Mouse (Mus musculus): ENCODE results near the gene Rgs7. TPM values are rescaled to one million over a fixed set of nuclear protein-coding genes. Genes with fewer than 3 reads are reported as not detected.

The Rgs7 gene
- polyA plus RNA-seq, 1 experiment from 2014 or later, result 24.8 TPM

DNA sequence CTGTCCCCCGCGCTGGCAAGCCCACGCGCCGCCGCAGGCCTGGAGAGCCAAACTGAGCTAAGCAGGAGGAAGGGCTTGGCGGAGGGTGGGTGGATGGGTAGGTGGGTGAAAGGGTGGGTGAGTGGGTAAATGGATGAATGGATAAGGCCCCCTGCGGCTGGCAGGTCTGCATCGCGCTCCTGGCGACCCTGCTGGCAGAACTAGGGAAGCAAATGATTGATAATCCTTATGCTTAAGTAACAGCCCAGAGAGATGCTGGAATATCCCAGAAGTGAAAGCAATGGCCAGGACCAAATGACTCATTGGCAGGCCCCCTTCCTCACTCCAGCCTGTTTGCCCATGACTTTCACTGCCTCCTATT lies 363 bp upstream of the Rgs7 start:
- ATAC-seq, result peak; percentile 83
- Histone ChIP-seq H3K27ac (ENCODE audit: low read length) (peak overlapping the region; percentile 80), H3K9ac (replicated peaks; ENCODE audit: low read depth, low read length) (peak overlapping the region; percentile 81), H3K27me3 (replicated peaks; ENCODE audit: control insufficient read depth, insufficient read depth, low read length) (no peaks in the 10 kb centered on the region), H3K36me3 (ENCODE audit: control insufficient read depth, insufficient read depth) (no peaks in the 10 kb centered on the region), H3K4me2 (ENCODE audit: low read length) (peak overlapping the region; percentile 59), H3K4me1 (replicated peaks; ENCODE audit: control insufficient read depth, insufficient read depth, low read length) (peaks cover 8% of the 10 kb centered on the region), H3K4me3 (replicated peaks; ENCODE audit: low read length) (peak overlapping the region; percentile 63), H3K9me3 (ENCODE audit: control insufficient read depth, low read length) (no peaks in the 10 kb centered on the region)
- WGBS, result under 1% methylated on average over 11 of the region's 11 CpGs

- Histone ChIP-seq H3K4me3 (replicated peaks; ENCODE audit: low read length) (peak overlapping the region; percentile 63), H3K9ac (replicated peaks; ENCODE audit: low read depth, low read length) (peak overlapping the region; percentile 81), H3K9me3 (ENCODE audit: control insufficient read depth, low read length) (no peaks in the 10 kb centered on the region), H3K36me3 (ENCODE audit: control insufficient read depth, insufficient read depth) (no peaks in the 10 kb centered on the region), H3K4me1 (replicated peaks; ENCODE audit: control insufficient read depth, insufficient read depth, low read length) (peaks cover 8% of the 10 kb centered on the region), H3K27ac (ENCODE audit: low read length) (no peak overlapping the region; the same call in 1 of the 2 replicates), H3K27me3 (replicated peaks; ENCODE audit: control insufficient read depth, insufficient read depth, low read length) (no peaks in the 10 kb centered on the region), H3K4me2 (ENCODE audit: low read length) (peak overlapping the region; percentile 59)
- WGBS, result 3% methylated on average over 6 of the region's 6 CpGs
- peak; percentile 5; the same call in 1 of the 2 replicates for ATAC-seq
Measured at GRCm38 (mm10) chr1:175491511-175491860, 814 bp downstream of the Rgs7 start.

- H3K4me2 ChIP-seq (ENCODE audit: low read length), result no peak overlapping the region
- no peaks in the 10 kb centered on the region for H3K9me3 ChIP-seq (ENCODE audit: control insufficient read depth, low read length)
- H3K27ac ChIP-seq (ENCODE audit: low read length), result no peak overlapping the region
- no peaks in the 10 kb centered on the region for H3K4me1 ChIP-seq (replicated peaks; ENCODE audit: control insufficient read depth, insufficient read depth, low read length)
- H3K9ac ChIP-seq (replicated peaks; ENCODE audit: low read depth, low read length), result no peak overlapping the region
- no peak overlapping the region for H3K4me3 ChIP-seq (replicated peaks; ENCODE audit: low read length)
- no peaks in the 10 kb centered on the region for H3K36me3 ChIP-seq (ENCODE audit: control insufficient read depth, insufficient read depth)
- 62% methylated on average over 4 of the region's 4 CpGs for WGBS
- no peak for ATAC-seq
- H3K27me3 ChIP-seq (replicated peaks; ENCODE audit: control insufficient read depth, insufficient read depth, low read length), result no peaks in the 10 kb centered on the region
Measured at GRCm38 (mm10) chr1:175485109-175485508, 7.2 kb downstream of the Rgs7 start.

GRCm38 (mm10) chr1:175473060-175473459 lies 19.2 kb downstream of the Rgs7 start:
- Histone ChIP-seq H3K36me3 (ENCODE audit: control insufficient read depth, insufficient read depth) (no peaks in the 10 kb centered on the region), H3K27ac (ENCODE audit: low read length) (no peak overlapping the region), H3K4me1 (replicated peaks; ENCODE audit: control insufficient read depth, insufficient read depth, low read length) (no peaks in the 10 kb centered on the region), H3K4me3 (replicated peaks; ENCODE audit: low read length) (no peak overlapping the region), H3K27me3 (replicated peaks; ENCODE audit: control insufficient read depth, insufficient read depth, low read length) (no peaks in the 10 kb centered on the region), H3K9ac (replicated peaks; ENCODE audit: low read depth, low read length) (no peak overlapping the region), H3K4me2 (ENCODE audit: low read length) (no peak overlapping the region), H3K9me3 (ENCODE audit: control insufficient read depth, low read length) (no peaks in the 10 kb centered on the region)
- 91% methylated on average over 5 of the region's 5 CpGs for WGBS
- no peak for ATAC-seq

- Histone ChIP-seq H3K9me3 (ENCODE audit: control insufficient read depth, low read length) (no peaks in the 10 kb centered on the region), H3K4me3 (replicated peaks; ENCODE audit: low read length) (no peak overlapping the region), H3K27ac (ENCODE audit: low read length) (no peak overlapping the region), H3K4me1 (replicated peaks; ENCODE audit: control insufficient read depth, insufficient read depth, low read length) (no peaks in the 10 kb centered on the region), H3K4me2 (ENCODE audit: low read length) (no peak overlapping the region), H3K9ac (replicated peaks; ENCODE audit: low read depth, low read length) (no peak overlapping the region), H3K36me3 (ENCODE audit: control insufficient read depth, insufficient read depth) (no peaks in the 10 kb centered on the region), H3K27me3 (replicated peaks; ENCODE audit: control insufficient read depth, insufficient read depth, low read length) (no peaks in the 10 kb centered on the region)
- ATAC-seq, result 0 out of 2 replicates have a peak, but pooled peaks have one; percentile 52
- WGBS, result 60% methylated on average over 8 of the region's 8 CpGs
Measured at GRCm38 (mm10) chr1:175469087-175469788, 23.1 kb downstream of the Rgs7 start.

- 81% methylated on average over 2 of the region's 2 CpGs for WGBS
- H3K9me3 ChIP-seq (ENCODE audit: control insufficient read depth, low read length), result no peaks in the 10 kb centered on the region
- H3K4me3 ChIP-seq (replicated peaks; ENCODE audit: low read length), result no peak overlapping the region
- no peak for ATAC-seq
- no peaks in the 10 kb centered on the region for H3K27me3 ChIP-seq (replicated peaks; ENCODE audit: control insufficient read depth, insufficient read depth, low read length)
- H3K27ac ChIP-seq (ENCODE audit: low read length), result no peak overlapping the region
- no peaks in the 10 kb centered on the region for H3K4me1 ChIP-seq (replicated peaks; ENCODE audit: control insufficient read depth, insufficient read depth, low read length)
- no peak overlapping the region for H3K9ac ChIP-seq (replicated peaks; ENCODE audit: low read depth, low read length)
- H3K36me3 ChIP-seq (ENCODE audit: control insufficient read depth, insufficient read depth), result no peaks in the 10 kb centered on the region
- no peak overlapping the region for H3K4me2 ChIP-seq (ENCODE audit: low read length)
Measured at GRCm38 (mm10) chr1:175464566-175464965, 27.7 kb downstream of the Rgs7 start.

DNA sequence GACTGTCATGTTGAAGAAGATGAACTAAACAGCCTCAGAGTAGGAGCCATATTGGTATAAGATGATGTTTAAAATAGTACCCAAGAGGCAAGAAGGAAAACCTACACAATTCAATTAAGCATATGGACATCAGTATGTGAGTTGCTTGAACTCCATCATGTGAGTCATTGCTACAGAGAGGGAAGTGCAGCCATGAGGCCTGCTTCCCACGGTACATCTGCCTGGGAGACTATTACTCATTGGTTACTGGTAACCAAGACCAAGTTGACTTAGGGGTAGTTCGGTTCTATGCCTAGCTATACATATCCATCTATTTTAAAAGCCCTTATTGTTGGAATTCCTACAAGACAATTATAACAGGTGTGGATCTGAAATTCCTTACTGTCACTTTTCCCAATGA lies 29.9 kb downstream of the Rgs7 start:
- Histone ChIP-seq H3K27me3 (replicated peaks; ENCODE audit: control insufficient read depth, insufficient read depth, low read length) (no peaks in the 10 kb centered on the region), H3K9ac (replicated peaks; ENCODE audit: low read depth, low read length) (no peak overlapping the region), H3K27ac (ENCODE audit: low read length) (no peak overlapping the region), H3K4me2 (ENCODE audit: low read length) (no peak overlapping the region), H3K4me3 (replicated peaks; ENCODE audit: low read length) (no peak overlapping the region), H3K36me3 (ENCODE audit: control insufficient read depth, insufficient read depth) (no peaks in the 10 kb centered on the region), H3K4me1 (replicated peaks; ENCODE audit: control insufficient read depth, insufficient read depth, low read length) (no peaks in the 10 kb centered on the region), H3K9me3 (ENCODE audit: control insufficient read depth, low read length) (no peaks in the 10 kb centered on the region)
- ATAC-seq, result no peak
- 93% methylated on average over 2 of the region's 2 CpGs for WGBS

- no peak overlapping the region for H3K4me3 ChIP-seq (replicated peaks; ENCODE audit: low read length)
- H3K36me3 ChIP-seq (ENCODE audit: control insufficient read depth, insufficient read depth), result no peaks in the 10 kb centered on the region
- H3K4me2 ChIP-seq (ENCODE audit: low read length), result no peak overlapping the region
- H3K9me3 ChIP-seq (ENCODE audit: control insufficient read depth, low read length), result no peaks in the 10 kb centered on the region
- H3K27ac ChIP-seq (ENCODE audit: low read length), result no peak overlapping the region
- ATAC-seq, result no peak
- no peak overlapping the region for H3K9ac ChIP-seq (replicated peaks; ENCODE audit: low read depth, low read length)
- H3K27me3 ChIP-seq (replicated peaks; ENCODE audit: control insufficient read depth, insufficient read depth, low read length), result no peaks in the 10 kb centered on the region
- WGBS, result 83% methylated on average over 6 of the region's 6 CpGs
- H3K4me1 ChIP-seq (replicated peaks; ENCODE audit: control insufficient read depth, insufficient read depth, low read length), result no peaks in the 10 kb centered on the region
Measured at GRCm38 (mm10) chr1:175454041-175454636, 38.2 kb downstream of the Rgs7 start.

DNA sequence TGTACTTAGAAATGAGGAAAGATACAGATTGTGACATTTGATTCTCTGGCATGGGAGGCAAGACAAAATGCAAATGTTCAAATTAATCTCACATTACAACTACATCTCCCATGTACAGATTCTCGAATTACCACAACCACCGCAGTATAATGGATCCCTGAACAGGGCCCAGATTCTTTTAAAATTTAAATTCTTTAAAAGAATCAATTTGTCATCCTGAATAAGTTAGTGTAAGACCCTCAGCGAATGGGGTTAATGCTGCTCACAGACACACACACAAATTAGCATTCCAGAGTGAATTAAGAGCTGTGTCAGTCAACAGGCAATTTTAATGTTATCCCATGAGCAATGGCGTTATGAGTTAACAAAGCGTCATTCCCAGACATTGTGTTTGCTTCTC lies 44.3 kb downstream of the Rgs7 start:
- H3K27ac ChIP-seq (ENCODE audit: low read length), result no peak overlapping the region
- H3K9ac ChIP-seq (replicated peaks; ENCODE audit: low read depth, low read length), result no peak overlapping the region
- no peaks in the 10 kb centered on the region for H3K36me3 ChIP-seq (ENCODE audit: control insufficient read depth, insufficient read depth)
- WGBS, result 25% methylated on average over 5 of the region's 5 CpGs
- no peaks in the 10 kb centered on the region for H3K4me1 ChIP-seq (replicated peaks; ENCODE audit: control insufficient read depth, insufficient read depth, low read length)
- H3K27me3 ChIP-seq (replicated peaks; ENCODE audit: control insufficient read depth, insufficient read depth, low read length), result no peaks in the 10 kb centered on the region
- no peak overlapping the region for H3K4me2 ChIP-seq (ENCODE audit: low read length)
- H3K4me3 ChIP-seq (replicated peaks; ENCODE audit: low read length), result no peak overlapping the region
- ATAC-seq, result peak; percentile 78
- H3K9me3 ChIP-seq (ENCODE audit: control insufficient read depth, low read length), result no peaks in the 10 kb centered on the region
